9 mouse cellular contexts compared by ENCODE assay signal in genomic region chr15:78709767-78710166, GRCm38 (mm10). TPM values are rescaled to one million over a fixed set of nuclear protein-coding genes. Genes with fewer than 3 reads are reported as not detected.
DNase-seq lines count a peak whose midpoint lies in the region; TF ChIP-seq lines count a peak whose summit lies in the region.
"Had no signal": no experiment of that assay in that cellular context is flagged by ENCODE, and none has a peak within 500 bp of the region (broad histone marks: within the 10 kb centered on the region; RNA-seq: fewer than 3 reads in every experiment).

No protein-coding gene starts in this region.

- H3K4me1 ChIP-seq in forebrain, embryonic 10.5 days = peaks cover 35% of the 10 kb centered on the region
- H3K4me1 ChIP-seq in olfactory bulb, adult 2 months (ENCODE audit: control insufficient read depth, insufficient read depth, low read length) = peaks cover 80% of the 10 kb centered on the region

- no peak overlapping the region for H3K27ac ChIP-seq in forebrain, embryonic 10.5 days
- peak overlapping the region; percentile 89 for H3K27ac ChIP-seq in olfactory bulb, adult 2 months (ENCODE audit: insufficient read depth, low read depth, low read length)

- no peaks in the 10 kb centered on the region for H3K36me3 ChIP-seq in forebrain, embryonic 10.5 days (replicated peaks)

- peak; percentile 63 to 67 for DNase-seq in cerebellum, postnatal 10 days
- DNase-seq in cerebellum, adult 9-10 months = no peak
- peak; percentile 45 for DNase-seq in forebrain, embryonic 10.5 days (ENCODE audit: extremely low spot score, low spot score)
- peak; percentile 79 for DNase-seq in layer of hippocampus, adult 9-11 months
- no peak for DNase-seq in kidney, postnatal 4 days
- DNase-seq in lung, postnatal 14 days = no peak
- no peak for DNase-seq in cerebellum, adult 11 months

- no peak for TF ChIP-seq CTCF in olfactory bulb, adult 2 months (IDR thresholded peaks at IDR 0.05; ENCODE audit: insufficient read depth, low read depth, low read length)

- no peaks in the 10 kb centered on the region for H3K9me3 ChIP-seq in forebrain, embryonic 10.5 days
- H3K9me3 ChIP-seq: megakaryocyte, embryonic 14.5 days had no signal

- 33% methylated on average over 7 of the region's 7 CpGs for WGBS in forebrain, embryonic 10.5 days
- WGBS in olfactory bulb, adult 2 months = 21% methylated on average over 7 of the region's 7 CpGs

- peaks cover 52% of the 10 kb centered on the region for H3K27me3 ChIP-seq in forebrain, embryonic 10.5 days (ENCODE audit: poor library complexity, severe bottlenecking)

- TF ChIP-seq POLR2A in olfactory bulb, adult 2 months (IDR thresholded peaks at IDR 0.05; ENCODE audit: insufficient read depth, low read depth, low read length) = no peak

- H3K4me3 ChIP-seq in forebrain, embryonic 10.5 days = no peak overlapping the region
- H3K4me3 ChIP-seq in olfactory bulb, adult 2 months (ENCODE audit: insufficient read depth, low read depth, low read length) = peak overlapping the region; percentile 52
- H3K4me3 ChIP-seq: megakaryocyte, embryonic 14.5 days had no signal

RNA-seq across cellular contexts. Expression of gene Elfn2, which starts 8.8 kb away (rescaled TPM):
- 0.05 and 0.15 TPM in 2 replicates for polyA plus RNA-seq in forebrain, embryonic 10.5 days (2016; fragmentation: Nextera tagmentation; extraction: Ambion mirVana)
- not detected in 2 replicates for polyA plus RNA-seq in olfactory bulb, adult 2 months (2012; ENCODE audit: insufficient read depth, insufficient read length, low replicate concordance, missing spikeins)

Comparison
In these comparisons a context has a peak if more than half of its experiments do, and no peak if none do; other contexts are left out.
1. DNase-seq: peak in cerebellum, postnatal 10 days (2 of 2), forebrain, embryonic 10.5 days (single experiment) and layer of hippocampus, adult 9-11 months (single experiment); none in cerebellum, adult 9-10 months (single experiment), kidney, postnatal 4 days (0 of 2), lung, postnatal 14 days (single experiment) and cerebellum, adult 11 months (single experiment).